Mouse (Mus musculus) retina, adult 2 months (tissue): Measurements from ENCODE around the gene Fbxo34.
A peak's percentile ranks its signal among the peaks of the same experiment; 100 is the strongest.
"Not testable (repeated sequence)": the region's sequence is repeated elsewhere in the genome, so short reads cannot be mapped to it uniquely, and the experiment has no call there.

Experiments used
- DNase-seq: peaks from one replicate; pipeline ENCODE4 v3.0.0-alpha.2; 2012; ENCODE audit warnings: low read depth, low spot score

Fbxo34 gene

DNA sequence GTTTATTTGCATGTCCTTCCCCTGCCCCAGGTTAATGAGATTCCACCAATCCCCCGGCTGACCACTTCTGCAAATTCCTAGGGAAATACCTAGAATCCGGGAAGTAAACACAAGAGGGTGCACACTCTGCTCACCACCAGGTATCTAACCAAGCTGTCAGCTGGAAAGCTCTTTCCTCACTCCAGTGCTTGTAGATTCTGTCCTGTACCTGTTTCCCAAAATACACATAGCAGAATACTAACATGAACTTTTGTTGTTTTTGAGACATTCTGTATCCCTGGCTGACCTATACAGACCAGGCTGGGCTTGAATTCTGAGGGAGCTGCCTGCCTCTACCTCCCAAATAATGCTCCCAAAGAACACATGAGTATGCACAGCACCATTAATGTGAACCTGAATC, 110.5 kb downstream of the Fbxo34 start:
- no peak for DNase-seq

DNA sequence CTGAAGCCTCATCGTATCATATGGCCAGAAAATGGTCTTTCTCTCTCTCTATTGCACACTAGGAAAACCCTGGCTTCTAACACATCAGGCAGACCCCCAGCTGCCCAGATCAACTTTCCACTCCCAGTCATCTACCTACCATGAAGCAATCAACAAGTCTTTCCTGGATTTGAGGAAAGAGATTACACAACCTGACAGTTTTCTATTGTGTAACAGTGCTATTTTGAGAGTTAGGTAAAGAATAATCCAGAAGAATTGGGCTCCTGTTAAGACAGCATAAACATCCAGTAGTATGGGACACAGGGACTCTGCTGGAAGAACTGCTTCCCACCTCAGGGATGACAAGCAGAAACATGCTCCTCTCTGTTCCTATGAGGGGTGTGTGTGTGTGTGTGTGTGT, 112.3 kb downstream of the Fbxo34 start:
- no peak for DNase-seq

DNA sequence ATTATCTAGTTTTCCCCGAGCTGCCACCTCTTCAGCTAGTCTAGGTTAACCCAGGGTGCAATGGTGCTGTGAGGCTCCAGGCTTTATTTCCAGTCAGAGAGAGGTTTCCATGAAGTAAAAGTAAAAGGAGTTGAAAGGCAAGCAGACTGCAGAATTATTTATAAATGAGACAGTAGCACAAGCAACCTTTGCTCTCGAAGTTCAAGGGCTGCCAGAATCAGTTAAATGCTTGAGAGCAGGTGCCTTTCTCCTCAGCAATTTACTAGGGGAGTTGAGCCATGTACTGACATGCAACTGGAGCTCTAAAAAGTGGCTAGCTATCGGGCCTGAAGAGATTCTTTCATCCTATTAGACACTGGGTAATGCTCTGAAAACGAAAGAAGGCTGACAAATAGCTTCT, 112.9 kb downstream of the Fbxo34 start:
- no peak for DNase-seq

DNA sequence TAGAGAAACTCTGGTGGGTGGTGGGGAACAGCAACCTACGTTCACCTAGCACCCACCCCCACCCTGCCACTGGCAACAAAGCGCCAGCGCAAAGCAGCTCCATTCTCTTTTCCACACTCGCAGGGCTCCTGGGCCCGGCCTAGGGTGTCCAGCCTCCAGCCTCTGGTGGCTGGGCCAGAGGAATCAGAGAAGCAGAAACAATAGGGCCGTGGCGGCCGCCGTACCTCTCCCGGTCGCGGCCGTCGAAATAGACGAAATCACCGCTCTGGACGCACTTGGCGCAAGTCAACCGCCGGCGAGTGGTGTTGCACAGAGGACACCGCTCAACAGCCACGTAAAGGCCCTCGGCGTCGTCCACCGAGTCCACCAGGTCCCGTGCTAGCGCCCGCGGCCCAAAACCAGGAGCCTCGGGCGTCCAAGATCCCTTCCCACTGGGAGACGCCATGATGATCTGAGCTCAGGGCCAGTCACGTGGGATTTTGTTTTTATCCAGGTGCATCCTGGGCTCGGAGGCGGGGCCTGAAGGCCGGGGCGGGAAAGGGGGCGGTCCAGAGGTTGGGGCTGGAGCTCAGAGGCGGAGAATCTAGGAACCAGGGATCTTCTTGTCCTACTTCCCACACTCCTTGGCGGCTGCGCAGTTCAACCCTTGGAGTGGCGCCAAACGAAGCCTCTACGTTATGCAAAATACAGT, 117.9 kb downstream of the Fbxo34 start:
- DNase-seq: peak; percentile 90

DNA sequence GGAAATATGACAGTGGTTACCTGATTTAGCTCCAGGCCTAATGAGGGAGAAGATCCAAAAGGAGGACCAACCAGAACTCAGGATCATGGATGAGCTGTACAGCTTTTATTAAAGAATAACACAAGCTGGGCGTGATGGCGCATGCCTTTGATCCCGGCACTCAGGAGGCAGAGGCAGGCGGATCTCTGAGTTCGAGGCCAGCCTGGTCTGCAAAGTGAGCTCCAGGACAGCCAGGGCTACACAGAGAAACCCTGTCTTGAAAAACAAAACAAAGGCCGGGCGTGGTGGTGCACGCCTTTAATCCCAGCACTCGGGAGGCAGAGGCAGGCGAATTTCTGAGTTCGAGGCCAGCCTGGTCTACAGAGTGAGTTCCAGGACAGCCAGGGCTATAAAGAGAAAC, 120.3 kb downstream of the Fbxo34 start, which contains the start of gene Atg14:
Atg14 (minus strand) TSS at position 101 of the 400 bp plus-strand sequence.
- DNase-seq: not testable (repeated sequence)

DNA sequence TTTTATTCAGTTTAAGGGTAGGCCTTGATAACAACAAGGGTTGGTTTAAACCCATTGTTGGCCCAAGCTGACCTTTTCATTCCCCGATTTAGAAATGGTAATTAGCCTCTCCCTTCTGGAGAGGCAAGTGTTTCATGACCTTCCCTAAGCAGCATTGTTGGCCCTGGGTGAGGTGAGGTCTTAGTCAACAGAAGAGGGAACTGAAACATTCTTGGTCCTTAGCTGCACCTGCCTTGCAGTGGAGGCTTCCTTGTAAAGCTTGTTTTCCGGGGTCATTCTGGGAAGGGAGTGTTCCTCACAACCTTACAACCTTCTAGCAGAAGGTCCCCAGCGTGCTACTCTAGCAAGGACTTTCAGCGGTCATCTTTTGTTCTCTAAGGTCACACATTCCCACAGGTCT, 122.5 kb downstream of the Fbxo34 start:
- DNase-seq: no peak

DNA sequence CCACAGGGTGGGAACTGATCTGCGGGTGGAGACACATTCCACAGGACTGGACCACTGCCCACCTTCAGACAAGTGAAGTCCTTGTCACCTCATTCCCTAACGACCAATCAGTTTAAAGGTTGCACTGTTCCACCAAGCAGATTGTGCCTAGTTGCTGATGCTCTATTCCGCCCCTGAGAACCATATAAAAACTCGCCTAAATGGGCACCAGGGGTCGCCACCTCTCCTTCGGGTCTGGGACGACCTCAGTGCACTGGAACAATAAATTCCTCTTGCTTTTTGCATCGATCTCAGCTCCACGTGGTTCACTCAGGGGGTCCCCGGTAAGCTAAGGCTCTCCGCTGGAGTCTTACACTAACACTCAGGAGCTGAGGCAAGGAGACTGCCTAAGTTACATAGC, 124.5 kb downstream of the Fbxo34 start:
- no peak for DNase-seq

DNA sequence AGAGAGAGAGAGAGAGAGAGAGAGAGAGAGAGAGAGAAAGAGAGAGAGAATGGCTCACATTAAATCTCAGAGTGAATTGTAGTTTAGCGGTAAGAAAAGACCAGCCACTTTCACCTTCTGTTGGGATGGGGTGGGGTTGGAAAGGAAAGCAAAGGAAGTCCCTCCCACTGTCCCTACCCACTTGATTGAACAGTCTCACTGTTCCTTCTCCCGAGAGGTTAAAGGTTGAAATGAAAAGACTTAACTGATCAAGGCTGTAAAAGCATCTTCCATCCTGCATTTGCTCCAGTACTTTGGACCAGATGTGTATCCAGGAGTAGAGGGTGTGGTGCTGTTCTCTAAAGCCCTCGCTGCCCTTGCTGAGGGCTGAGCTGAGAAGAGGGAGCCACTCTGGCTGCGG, 126.5 kb downstream of the Fbxo34 start:
- DNase-seq: no peak

DNA sequence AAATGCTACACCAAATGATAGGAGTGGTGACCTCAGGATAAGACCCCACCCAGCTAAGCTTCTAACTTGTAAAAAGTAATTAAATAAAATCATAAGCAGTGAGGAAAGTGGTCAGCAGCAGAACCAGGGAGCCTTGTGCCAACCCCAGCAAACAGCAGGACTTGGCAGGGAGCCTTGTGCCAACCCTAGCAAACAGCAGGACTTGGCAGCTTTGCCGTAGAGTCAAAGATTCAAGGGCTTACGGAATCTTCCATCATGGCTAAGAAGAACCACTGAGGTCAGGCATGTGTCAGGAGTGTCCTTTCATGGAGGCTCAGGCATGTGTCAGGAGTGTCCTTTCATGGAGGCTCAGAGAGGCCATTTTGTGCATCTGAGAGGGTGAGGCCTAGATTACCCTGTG, 127.9 kb downstream of the Fbxo34 start:
- no peak for DNase-seq

DNA sequence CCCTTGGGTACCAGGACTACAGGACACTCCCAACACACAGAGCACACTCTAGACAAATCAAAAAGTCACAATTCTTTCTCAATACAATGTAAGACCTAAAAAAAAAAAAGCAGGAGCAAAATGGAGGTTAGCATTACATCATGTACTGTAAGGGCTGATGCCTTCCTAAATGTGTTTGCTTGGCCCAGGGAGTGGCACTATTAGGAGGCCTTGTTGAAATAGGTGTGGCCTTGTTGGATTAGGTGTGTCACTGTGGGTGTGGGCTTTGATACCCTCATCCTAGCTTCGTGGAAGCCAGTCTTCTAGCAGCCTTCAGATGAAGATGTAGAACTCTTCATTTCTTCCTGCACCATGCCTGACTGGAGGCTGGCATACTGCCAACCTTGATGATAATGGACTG, 131.1 kb downstream of the Fbxo34 start:
- no peak for DNase-seq
